Mouse (Mus musculus): ENCODE results near the gene Nudt4. TPM values are rescaled to one million over a fixed set of nuclear protein-coding genes. Genes with fewer than 3 reads are reported as not detected.

Nudt4 gene
- total and polyA plus RNA-seq, 2 experiments, result 37.2 to 91.5 TPM

GRCm38 (mm10) chr10:95575839-95576380 is 12.0 kb upstream of the Nudt4 start:
- no peak for TF ChIP-seq CTCF (IDR thresholded peaks at IDR 0.05; ENCODE audit: low read depth, low read length)
- no peak for TF ChIP-seq POLR2A (IDR thresholded peaks at IDR 0.05; ENCODE audit: extremely low read depth, insufficient read depth, low read length)
- Histone ChIP-seq H3K79me2 (ENCODE audit: control insufficient read depth, insufficient read depth, low read length) (no peaks in the 10 kb centered on the region), H3K27ac (replicated peaks; ENCODE audit: insufficient read depth, low read depth, low read length) (no peak overlapping the region), H3K4me1 (ENCODE audit: control insufficient read depth, insufficient read depth, low read length) (peaks cover 5% of the 10 kb centered on the region), H3K36me3 (ENCODE audit: control insufficient read depth, insufficient read depth, low read length) (no peaks in the 10 kb centered on the region), H3K27me3 (ENCODE audit: control insufficient read depth, insufficient read depth, low read length) (no peaks in the 10 kb centered on the region), H3K9ac (ENCODE audit: low read depth, low read length) (no peak overlapping the region), H3K4me3 (ENCODE audit: insufficient read depth, low read depth, low read length) (no peak overlapping the region)
- no peak for DNase-seq (ENCODE audit: extremely low read depth, low read depth, low spot score)
- WGBS, result 74% methylated on average over 10 of the region's 10 CpGs

DNA sequence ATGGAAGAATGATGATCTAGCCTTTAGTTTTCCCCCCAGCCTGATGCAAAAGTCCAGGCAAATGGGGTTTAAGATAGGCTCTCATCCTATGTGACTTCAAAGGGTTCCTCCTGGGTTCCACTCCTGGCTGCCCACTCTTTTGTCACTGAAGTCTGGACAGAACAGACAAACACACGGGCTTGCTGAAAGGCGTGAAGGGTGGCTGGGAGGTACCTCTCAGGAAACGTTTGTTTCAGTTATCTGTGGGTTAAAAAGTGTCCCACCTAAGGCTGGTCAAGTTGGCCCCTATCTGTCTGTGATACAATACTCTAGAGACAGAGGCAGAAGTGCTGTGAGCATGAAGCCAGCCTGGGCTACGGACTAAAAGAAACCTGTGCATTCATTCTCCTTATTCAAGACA is 11.0 kb upstream of the Nudt4 start:
- Histone ChIP-seq H3K9ac (ENCODE audit: low read depth, low read length) (no peak overlapping the region), H3K4me3 (ENCODE audit: insufficient read depth, low read depth, low read length) (no peak overlapping the region), H3K79me2 (ENCODE audit: control insufficient read depth, insufficient read depth, low read length) (no peaks in the 10 kb centered on the region), H3K36me3 (ENCODE audit: control insufficient read depth, insufficient read depth, low read length) (no peaks in the 10 kb centered on the region), H3K27me3 (ENCODE audit: control insufficient read depth, insufficient read depth, low read length) (no peaks in the 10 kb centered on the region), H3K4me1 (ENCODE audit: control insufficient read depth, insufficient read depth, low read length) (peaks cover 5% of the 10 kb centered on the region), H3K27ac (replicated peaks; ENCODE audit: insufficient read depth, low read depth, low read length) (no peak overlapping the region)
- WGBS, result 82% methylated on average over 4 of the region's 4 CpGs
- TF ChIP-seq POLR2A (IDR thresholded peaks at IDR 0.05; ENCODE audit: extremely low read depth, insufficient read depth, low read length) (no peak), CTCF (IDR thresholded peaks at IDR 0.05; ENCODE audit: low read depth, low read length) (no peak)
- no peak for DNase-seq (ENCODE audit: extremely low read depth, low read depth, low spot score)

GRCm38 (mm10) chr10:95569441-95569840 is 5.5 kb upstream of the Nudt4 start:
- Histone ChIP-seq H3K27ac (replicated peaks; ENCODE audit: insufficient read depth, low read depth, low read length) (no peak overlapping the region), H3K4me3 (ENCODE audit: insufficient read depth, low read depth, low read length) (no peak overlapping the region), H3K9ac (ENCODE audit: low read depth, low read length) (no peak overlapping the region)

GRCm38 (mm10) chr10:95568016-95568415 is 4.1 kb upstream of the Nudt4 start:
- Histone ChIP-seq H3K36me3 (ENCODE audit: control insufficient read depth, insufficient read depth, low read length) (no peaks in the 10 kb centered on the region), H3K4me1 (ENCODE audit: control insufficient read depth, insufficient read depth, low read length) (peaks cover 4% of the 10 kb centered on the region), H3K27ac (replicated peaks; ENCODE audit: insufficient read depth, low read depth, low read length) (no peak overlapping the region), H3K79me2 (ENCODE audit: control insufficient read depth, insufficient read depth, low read length) (peaks cover 7% of the 10 kb centered on the region; the same call in 1 of the 2 replicates), H3K27me3 (ENCODE audit: control insufficient read depth, insufficient read depth, low read length) (no peaks in the 10 kb centered on the region), H3K4me3 (ENCODE audit: insufficient read depth, low read depth, low read length) (no peak overlapping the region), H3K9ac (ENCODE audit: low read depth, low read length) (no peak overlapping the region)
- TF ChIP-seq CTCF (IDR thresholded peaks at IDR 0.05; ENCODE audit: low read depth, low read length) (no peak), POLR2A (IDR thresholded peaks at IDR 0.05; ENCODE audit: extremely low read depth, insufficient read depth, low read length) (no peak)
- DNase-seq (ENCODE audit: extremely low read depth, low read depth, low spot score), result no peak
- WGBS, result 94% methylated on average over 6 of the region's 6 CpGs

More at GRCm38 (mm10) chr10:95569441-95569840, 5.5 kb upstream of the Nudt4 start:
- H3K27me3 ChIP-seq (ENCODE audit: control insufficient read depth, insufficient read depth, low read length), result no peaks in the 10 kb centered on the region
- no peak for DNase-seq (ENCODE audit: extremely low read depth, low read depth, low spot score)
- TF ChIP-seq CTCF (IDR thresholded peaks at IDR 0.05; ENCODE audit: low read depth, low read length) (no peak), POLR2A (IDR thresholded peaks at IDR 0.05; ENCODE audit: extremely low read depth, insufficient read depth, low read length) (no peak)
- H3K36me3 ChIP-seq (ENCODE audit: control insufficient read depth, insufficient read depth, low read length), result no peaks in the 10 kb centered on the region
- peaks cover 3% of the 10 kb centered on the region for H3K4me1 ChIP-seq (ENCODE audit: control insufficient read depth, insufficient read depth, low read length)
- 66% methylated on average over 2 of the region's 2 CpGs for WGBS
- H3K79me2 ChIP-seq (ENCODE audit: control insufficient read depth, insufficient read depth, low read length), result no peaks in the 10 kb centered on the region

- H3K79me2 ChIP-seq (ENCODE audit: control insufficient read depth, insufficient read depth, low read length), result peaks cover 7% of the 10 kb centered on the region; the same call in 1 of the 2 replicates
- H3K27ac ChIP-seq (replicated peaks; ENCODE audit: insufficient read depth, low read depth, low read length), result no peak overlapping the region
- DNase-seq (ENCODE audit: extremely low read depth, low read depth, low spot score), result no peak
- H3K27me3 ChIP-seq (ENCODE audit: control insufficient read depth, insufficient read depth, low read length), result no peaks in the 10 kb centered on the region
- no peaks in the 10 kb centered on the region for H3K36me3 ChIP-seq (ENCODE audit: control insufficient read depth, insufficient read depth, low read length)
- 92% methylated on average over 5 of the region's 5 CpGs for WGBS
- H3K4me1 ChIP-seq (ENCODE audit: control insufficient read depth, insufficient read depth, low read length), result peaks cover 4% of the 10 kb centered on the region
- no peak for TF ChIP-seq POLR2A (IDR thresholded peaks at IDR 0.05; ENCODE audit: extremely low read depth, insufficient read depth, low read length)
- no peak for TF ChIP-seq CTCF (IDR thresholded peaks at IDR 0.05; ENCODE audit: low read depth, low read length)
- no peak overlapping the region for H3K9ac ChIP-seq (ENCODE audit: low read depth, low read length)
- H3K4me3 ChIP-seq (ENCODE audit: insufficient read depth, low read depth, low read length), result no peak overlapping the region
Observed at GRCm38 (mm10) chr10:95567550-95567949, 3.6 kb upstream of the Nudt4 start.

- H3K4me1 ChIP-seq (ENCODE audit: control insufficient read depth, insufficient read depth, low read length), result peaks cover 4% of the 10 kb centered on the region
- no peak overlapping the region for H3K27ac ChIP-seq (replicated peaks; ENCODE audit: insufficient read depth, low read depth, low read length)
Observed at GRCm38 (mm10) chr10:95566786-95567185, 2.8 kb upstream of the Nudt4 start.

More at GRCm38 (mm10) chr10:95566786-95567185, 2.8 kb upstream of the Nudt4 start:
- 91% methylated on average over 3 of the region's 3 CpGs for WGBS
- DNase-seq (ENCODE audit: extremely low read depth, low read depth, low spot score), result no peak
- H3K79me2 ChIP-seq (ENCODE audit: control insufficient read depth, insufficient read depth, low read length), result peaks cover 12% of the 10 kb centered on the region; the same call in 1 of the 2 replicates
- H3K27me3 ChIP-seq (ENCODE audit: control insufficient read depth, insufficient read depth, low read length), result no peaks in the 10 kb centered on the region
- no peak for TF ChIP-seq CTCF (IDR thresholded peaks at IDR 0.05; ENCODE audit: low read depth, low read length)
- TF ChIP-seq POLR2A (IDR thresholded peaks at IDR 0.05; ENCODE audit: extremely low read depth, insufficient read depth, low read length), result no peak
- H3K36me3 ChIP-seq (ENCODE audit: control insufficient read depth, insufficient read depth, low read length), result no peaks in the 10 kb centered on the region
- H3K4me3 ChIP-seq (ENCODE audit: insufficient read depth, low read depth, low read length), result no peak overlapping the region
- no peak overlapping the region for H3K9ac ChIP-seq (ENCODE audit: low read depth, low read length)
